ENCODE assay signal across 35 mouse cellular contexts in the genomic region with DNA sequence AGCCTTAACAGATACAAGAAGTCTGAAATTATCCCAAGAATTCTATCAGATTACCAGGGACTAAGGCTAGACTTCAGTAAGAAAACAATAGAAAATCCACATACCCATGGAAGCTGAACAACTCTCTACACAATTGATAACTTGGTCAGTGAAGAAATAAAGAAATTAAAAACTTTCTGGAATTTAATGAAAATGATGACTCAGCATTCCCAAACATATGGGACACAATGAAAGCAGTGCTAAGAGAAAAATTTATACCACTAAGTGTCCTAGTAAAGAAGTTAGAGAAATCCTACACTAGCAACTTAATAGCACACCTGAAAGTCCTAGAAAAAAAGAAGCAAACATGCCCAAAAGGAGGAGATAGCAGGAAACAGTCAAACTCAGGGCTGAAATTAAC.
"Had no signal": no experiment of that assay in that cellular context is flagged by ENCODE, and none has a peak within 500 bp of the region (broad histone marks: within the 10 kb centered on the region; RNA-seq: fewer than 3 reads in every experiment).

No protein-coding gene starts in this region.

- H3K9me3 ChIP-seq: heart, embryonic 10.5 days; heart, embryonic 12.5 days; hindbrain, embryonic 10.5 days; hindbrain, embryonic 12.5 days; hindbrain, embryonic 13.5 days; hindbrain, embryonic 15.5 days; intestine, embryonic 15.5 days; kidney, embryonic 15.5 days had no signal

- H3K4me3 ChIP-seq: heart, embryonic 10.5 days; heart, embryonic 12.5 days; heart, embryonic 13.5 days; heart, embryonic 15.5 days; hindbrain, embryonic 10.5 days; hindbrain, embryonic 12.5 days; hindbrain, embryonic 13.5 days; hindbrain, embryonic 15.5 days; intestine, embryonic 15.5 days; kidney, embryonic 15.5 days; layer of hippocampus, adult 2 months had no signal

- H3K4me2 ChIP-seq: heart, embryonic 11.5 days; heart, embryonic 12.5 days; heart, embryonic 13.5 days; heart, embryonic 15.5 days; hindbrain, embryonic 12.5 days; hindbrain, embryonic 13.5 days; hindbrain, embryonic 14.5 days; hindbrain, embryonic 15.5 days; intestine, embryonic 15.5 days; kidney, embryonic 15.5 days had no signal

- H3K27me3 ChIP-seq: heart, embryonic 12.5 days; heart, embryonic 13.5 days; heart, embryonic 15.5 days; hindbrain, embryonic 12.5 days; hindbrain, embryonic 13.5 days; hindbrain, embryonic 15.5 days; intestine, embryonic 15.5 days; kidney, embryonic 15.5 days had no signal

- DNase-seq: heart, postnatal 10 days; heart, postnatal 14 days; heart, postnatal 36 days; heart, postnatal 4 days; kidney, adult 11 months; kidney, adult 18-20 months; kidney, adult 2 months; kidney, adult 8-10 months; kidney, adult 9 months; kidney, postnatal 10 days; kidney, postnatal 14 days; kidney, postnatal 25 days; kidney, postnatal 36 days; kidney, postnatal 4 days; layer of hippocampus, adult 9-11 months; layer of hippocampus, postnatal 36 days had no signal

- ATAC-seq: hindbrain, embryonic 16.5 days; hindbrain, postnatal 0 days; inflammation-experienced regulatory T-cells, adult 6 months; intestine, embryonic 15.5 days; intestine, embryonic 16.5 days; intestine, postnatal 0 days had no signal

- H3K36me3 ChIP-seq: heart, embryonic 10.5 days; heart, embryonic 12.5 days; heart, embryonic 13.5 days; heart, embryonic 15.5 days; hindbrain, embryonic 10.5 days; hindbrain, embryonic 12.5 days; hindbrain, embryonic 13.5 days; hindbrain, embryonic 15.5 days; intestine, embryonic 15.5 days; kidney, embryonic 15.5 days had no signal

- H3K4me1 ChIP-seq: heart, embryonic 10.5 days; heart, embryonic 13.5 days; heart, embryonic 15.5 days; hindbrain, embryonic 10.5 days; hindbrain, embryonic 12.5 days; hindbrain, embryonic 13.5 days; hindbrain, embryonic 15.5 days; intestine, embryonic 15.5 days; kidney, embryonic 15.5 days had no signal

- H3K27ac ChIP-seq: heart, embryonic 10.5 days; heart, embryonic 13.5 days; heart, embryonic 15.5 days; hindbrain, embryonic 10.5 days; hindbrain, embryonic 12.5 days; hindbrain, embryonic 13.5 days; hindbrain, embryonic 14.5 days; hindbrain, embryonic 15.5 days; hindbrain, postnatal 0 days; intestine, embryonic 15.5 days; kidney, embryonic 15.5 days; kidney, postnatal 0 days; layer of hippocampus, adult 2 months had no signal

- H3K9ac ChIP-seq: heart, embryonic 12.5 days; heart, embryonic 13.5 days; heart, embryonic 15.5 days; hindbrain, embryonic 12.5 days; hindbrain, embryonic 13.5 days; hindbrain, embryonic 14.5 days; hindbrain, embryonic 15.5 days; intestine, embryonic 15.5 days; kidney, embryonic 15.5 days had no signal
